Mouse (Mus musculus) layer of hippocampus, adult 2 months (tissue): ENCODE results near the gene Itgad. TPM values are rescaled to one million over a fixed set of nuclear protein-coding genes. Genes with fewer than 3 reads are reported as not detected.

ENCODE experiments used
- DNase-seq, 2 experiments: peaks; one replicate each; pipeline ENCODE4 v3.0.0; 2022; ENCODE audit warnings: low spot score in 2 of 2
- H3K27ac ChIP-seq: fragments of 200-600 bp; 2 replicates; pipeline ENCODE4 v1.8.1; 2022
- H3K4me3 ChIP-seq: fragments of 200-600 bp; 2 replicates; pipeline ENCODE4 v1.8.1; 2022; ENCODE audit warnings: mild to moderate bottlenecking
- CTCF ChIP-seq: fragments of 200-600 bp; conservative IDR thresholded peaks from 2 replicates; pipeline ENCODE4 v1.8.1; 2022; ENCODE audit warnings: antibody characterized with exemption, mild to moderate bottlenecking, moderate library complexity
- total RNA-seq, 2 experiments: library from RNA; stranded (reverse); gene quantifications; 2 replicates each; pipeline ENCODE4 v1.2.3; 2021

Gene Itgad
- total RNA-seq, 2 experiments from 2014 or later = 0.29 to 0.46 TPM

DNA sequence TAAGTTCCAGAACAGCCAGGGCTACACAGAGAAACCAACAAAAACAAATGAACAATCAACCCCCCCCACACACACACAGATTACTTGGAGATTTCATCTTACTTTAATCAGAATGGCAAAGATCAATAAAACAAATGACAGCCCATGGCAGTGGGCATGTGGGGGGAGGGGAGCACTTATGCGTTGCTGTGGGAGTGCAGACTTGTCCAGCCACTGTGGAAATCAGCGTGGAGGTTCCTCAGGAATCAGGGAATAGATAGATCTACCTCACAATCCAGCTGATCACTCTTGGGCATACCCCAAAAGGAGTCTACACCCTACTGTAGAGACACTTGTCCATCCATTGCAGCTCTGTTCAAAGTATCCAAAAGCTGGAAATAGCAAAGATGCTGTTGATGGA, 100.8 kb downstream of the Itgad start:
- H3K4me3 ChIP-seq = no peak overlapping the region
- no peak for TF ChIP-seq CTCF
- no peak for DNase-seq
- no peak overlapping the region for H3K27ac ChIP-seq

DNA sequence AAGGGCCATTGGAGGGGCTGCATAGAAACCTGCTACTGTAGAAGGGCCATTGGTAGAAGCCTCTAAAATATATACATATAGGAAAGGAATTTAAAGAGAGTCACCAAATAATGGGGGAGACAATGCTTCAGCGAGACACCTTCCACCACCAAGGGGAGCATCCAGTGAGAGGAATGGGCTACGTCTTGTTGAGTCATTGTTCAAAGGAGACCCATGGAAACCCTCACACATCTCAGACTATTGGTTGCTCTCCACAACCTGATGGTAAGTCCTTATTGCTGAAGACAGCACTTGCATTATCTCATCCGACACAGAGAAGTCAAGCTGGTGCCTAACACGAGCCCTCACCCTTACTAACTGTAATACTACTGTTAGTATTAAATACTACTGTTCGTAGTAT, 101.6 kb downstream of the Itgad start:
- no peak overlapping the region for H3K4me3 ChIP-seq
- TF ChIP-seq CTCF = no peak
- H3K27ac ChIP-seq = no peak overlapping the region
- DNase-seq = no peak

DNA sequence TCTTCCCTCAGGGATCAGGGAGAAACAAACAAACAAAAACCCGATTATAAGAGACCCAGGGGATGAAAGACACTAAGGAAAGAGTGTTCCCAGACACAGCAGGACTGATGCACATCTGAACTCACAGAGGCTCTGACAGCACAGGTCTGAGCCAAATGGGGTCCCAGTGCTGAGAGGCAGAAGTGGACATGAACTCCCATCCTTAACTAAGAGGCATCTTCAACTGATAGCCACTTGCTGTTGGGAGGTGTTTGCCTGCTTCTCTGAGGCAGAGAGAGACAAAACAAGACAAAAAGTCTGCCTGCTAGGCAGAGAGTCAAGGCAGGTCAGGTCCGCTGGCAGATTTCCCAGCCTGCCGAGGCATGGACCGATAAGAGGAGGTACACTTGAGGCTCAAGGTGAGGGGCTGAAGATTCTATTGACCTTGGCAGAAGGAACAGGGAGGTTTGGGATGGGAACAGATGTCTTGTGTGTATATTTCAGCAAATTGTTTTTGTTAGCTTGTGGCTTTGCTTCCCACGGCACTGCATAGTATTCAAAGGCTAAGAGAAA, 102.7 kb downstream of the Itgad start:
- TF ChIP-seq CTCF = no peak
- Histone ChIP-seq H3K27ac (no peak overlapping the region), H3K4me3 (no peak overlapping the region)
- DNase-seq = no peak

DNA sequence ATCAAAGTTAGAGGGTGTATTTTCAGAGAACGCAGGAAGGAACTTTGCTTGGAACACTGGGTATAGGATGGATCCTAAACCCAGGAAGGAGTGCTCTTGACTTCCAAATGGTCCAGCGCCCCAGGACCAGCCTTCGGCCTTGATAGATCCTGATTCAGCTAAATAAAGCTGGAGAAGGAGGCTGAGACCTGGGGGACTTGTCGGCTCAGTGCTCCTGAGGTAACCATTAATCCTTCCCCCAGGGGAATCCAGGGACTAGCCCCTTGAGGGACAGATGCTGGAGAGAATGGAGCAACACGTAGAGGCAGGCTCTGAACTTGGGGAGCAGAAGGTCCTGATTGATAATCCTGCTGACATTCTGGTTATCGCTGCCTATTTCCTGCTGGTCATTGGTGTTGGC, 111.2 kb downstream of the Itgad start, which contains the start of gene Slc5a2:
Gene Slc5a2, plus strand, starts transcription at position 247 of the 400 bp plus-strand sequence.
- H3K27ac ChIP-seq = no peak within 1 kb of the TSS
- no peak for TF ChIP-seq CTCF
- H3K4me3 ChIP-seq = no peak within 1 kb of the TSS
- DNase-seq = no peak

DNA sequence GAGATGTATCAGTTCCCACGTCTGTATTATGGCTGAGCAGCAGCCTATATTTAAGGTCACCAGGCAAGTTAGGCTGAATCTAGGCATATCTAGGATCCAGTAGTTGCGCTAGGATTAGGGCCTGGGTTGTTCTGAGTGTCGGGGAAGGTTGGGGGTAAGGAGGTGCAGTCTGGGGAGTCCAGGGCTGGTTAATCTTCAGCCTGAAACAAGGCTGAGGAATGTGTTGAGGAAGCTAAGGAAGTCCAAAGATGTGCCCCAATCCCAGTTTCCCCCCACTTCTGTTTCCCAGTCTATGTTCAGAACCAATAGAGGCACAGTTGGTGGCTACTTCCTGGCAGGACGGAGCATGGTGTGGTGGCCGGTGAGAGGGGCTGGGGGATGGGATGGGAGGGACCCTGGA, 111.9 kb downstream of the Itgad start:
- TF ChIP-seq CTCF = no peak
- Histone ChIP-seq H3K27ac (no peak overlapping the region), H3K4me3 (no peak overlapping the region)
- DNase-seq = no peak

DNA sequence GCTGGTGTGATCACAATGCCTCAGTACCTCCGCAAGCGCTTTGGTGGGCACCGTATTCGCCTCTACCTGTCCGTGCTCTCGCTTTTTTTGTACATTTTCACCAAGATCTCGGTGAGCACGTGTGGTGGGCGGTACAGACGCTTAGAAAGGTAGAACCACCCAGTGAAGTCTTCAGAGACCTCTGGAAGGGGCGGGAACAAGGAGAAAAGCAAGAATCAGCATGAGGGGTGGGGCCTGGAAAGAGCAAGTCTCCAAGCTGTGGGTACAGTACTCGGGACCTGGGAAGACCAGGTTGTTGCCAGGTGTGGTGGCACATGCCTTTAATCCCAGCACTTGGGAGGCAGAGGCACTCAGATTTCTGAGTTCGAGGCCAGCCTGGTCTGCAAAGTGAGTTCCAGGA, 113.2 kb downstream of the Itgad start:
- Histone ChIP-seq H3K27ac (no peak overlapping the region), H3K4me3 (no peak overlapping the region)
- no peak for DNase-seq
- no peak for TF ChIP-seq CTCF

DNA sequence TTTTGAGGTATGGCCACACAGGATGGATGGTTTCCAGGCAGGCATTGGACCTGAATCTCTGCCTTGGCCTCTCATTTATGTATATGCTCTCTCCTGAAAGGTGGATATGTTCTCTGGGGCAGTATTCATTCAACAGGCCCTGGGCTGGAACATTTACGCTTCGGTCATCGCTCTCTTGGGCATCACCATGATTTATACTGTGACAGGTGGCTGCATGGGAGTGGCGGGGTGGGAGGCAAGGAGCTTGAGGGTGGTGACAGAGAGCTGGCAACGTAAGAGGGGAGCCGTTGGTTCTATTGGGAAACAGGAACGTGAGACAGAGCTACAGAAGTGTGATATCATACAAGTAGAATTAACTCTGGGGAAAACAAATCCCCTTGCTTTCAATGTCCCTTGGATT, 113.6 kb downstream of the Itgad start:
- Histone ChIP-seq H3K27ac (no peak overlapping the region), H3K4me3 (no peak overlapping the region)
- no peak for DNase-seq
- no peak for TF ChIP-seq CTCF

DNA sequence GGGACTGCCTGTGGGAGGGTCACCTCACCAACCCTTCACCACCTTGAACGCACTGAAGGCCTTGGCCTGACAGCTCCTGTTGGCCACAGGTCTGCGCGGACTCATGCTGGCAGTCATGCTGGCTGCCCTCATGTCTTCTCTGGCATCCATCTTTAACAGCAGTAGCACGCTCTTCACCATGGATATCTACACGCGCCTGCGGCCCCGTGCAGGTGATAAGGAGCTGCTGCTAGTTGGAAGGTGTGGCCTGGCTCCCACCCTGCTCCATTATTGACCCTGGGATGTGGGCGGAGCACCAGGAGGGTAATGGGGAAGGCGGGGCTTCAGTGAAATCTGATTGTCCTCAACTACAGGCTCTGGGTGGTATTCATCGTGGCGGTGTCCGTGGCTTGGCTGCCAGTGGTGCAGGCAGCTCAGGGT, 116.3 kb downstream of the Itgad start:
- no peak overlapping the region for H3K27ac ChIP-seq
- no peak for DNase-seq
- TF ChIP-seq CTCF = no peak
- H3K4me3 ChIP-seq = no peak overlapping the region

DNA sequence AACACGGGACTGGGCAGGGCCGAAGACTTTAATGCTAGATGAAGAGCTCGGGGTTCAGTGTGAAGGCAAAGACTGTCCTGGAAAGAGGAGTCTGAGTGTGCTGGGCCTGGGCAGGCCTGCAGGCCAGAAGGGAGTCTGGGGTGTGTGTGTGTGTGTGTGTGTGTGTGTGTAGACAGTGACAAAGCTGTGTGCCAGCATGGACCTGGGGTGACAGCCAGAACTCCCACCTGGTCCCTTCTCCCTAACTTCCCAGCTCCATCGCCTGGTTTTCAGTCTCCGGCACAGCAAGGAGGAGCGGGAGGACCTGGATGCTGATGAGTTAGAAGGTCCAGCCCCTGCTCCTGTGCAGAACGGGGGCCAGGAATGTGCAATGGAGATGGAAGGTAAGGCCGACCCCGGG, 117.3 kb downstream of the Itgad start:
- DNase-seq = no peak
- Histone ChIP-seq H3K4me3 (no peak overlapping the region), H3K27ac (no peak overlapping the region)
- no peak for TF ChIP-seq CTCF

Other genes with a start within 250 kb of the Itgad start
- gene Kat8, start 241.9 kb upstream of the Itgad start, total RNA-seq = 10 to 100 TPM; 31.7 to 34.3 TPM
- under 1 TPM; 0.20 to 0.66 TPM for gene Prss8, start 224.3 kb upstream of the Itgad start, total RNA-seq
- 10 to 100 TPM in 1 of 2 experiments, 1 to 10 TPM in 1; 9.7 to 10.6 TPM for gene Prss36, start 207.7 kb upstream of the Itgad start, total RNA-seq
- gene Fus, start 186.9 kb upstream of the Itgad start, total RNA-seq = 100 to 1,000 TPM; 345 to 392 TPM
- gene Pycard, start 160.5 kb upstream of the Itgad start, total RNA-seq = 1 to 10 TPM; 1.9 to 3.0 TPM
- 1 to 10 TPM in 1 of 2 experiments, under 1 TPM in 1; 0.77 to 1.0 TPM for gene Trim72, start 150.4 kb upstream of the Itgad start, total RNA-seq
- gene Itgam, start 91.7 kb upstream of the Itgad start, total RNA-seq = 10 to 100 TPM; 10.1 to 10.6 TPM
- not detected for gene Gm49368, start 91.7 kb upstream of the Itgad start, total RNA-seq
- gene Itgax, start 24.8 kb upstream of the Itgad start, total RNA-seq = under 1 TPM in 1 of 2 experiments, not detected in 1; 0.10 TPM
- gene Cox6a2, start 52.0 kb downstream of the Itgad start, total RNA-seq = 1 to 10 TPM; 1.4 to 2.5 TPM
- gene Armc5, start 83.0 kb downstream of the Itgad start, total RNA-seq = 10 to 100 TPM; 10.9 to 12.6 TPM
- gene 9130023H24Rik, start 83.7 kb downstream of the Itgad start, total RNA-seq = 1 to 10 TPM; 3.5 to 4.0 TPM
- 10 to 100 TPM; 12.1 to 13.9 TPM for gene Tgfb1i1, start 92.4 kb downstream of the Itgad start, total RNA-seq
- gene Slc5a2, start 111.3 kb downstream of the Itgad start, total RNA-seq = not detected
- gene BC017158, start 143.8 kb downstream of the Itgad start, total RNA-seq = 10 to 100 TPM; 26.5 to 27.0 TPM